Mouse (Mus musculus): Measurements from ENCODE around the gene Tyw1. TPM values are rescaled to one million over a fixed set of nuclear protein-coding genes. Genes with fewer than 3 reads are reported as not detected.

Tyw1 gene
- total RNA-seq, 2 experiments from 2014 or later = 6.7 to 13.5 TPM

- ATAC-seq (replicated peaks; ENCODE audit: low FRiP score, poor library complexity, severe bottlenecking) = no peak
These were observed 112.8 kb downstream of the Tyw1 start for GRCm38 (mm10) chr5:130368236-130368635.

GRCm38 (mm10) chr5:130369237-130369636 is 113.8 kb downstream of the Tyw1 start, which contains the start of gene Caln1:
Gene Caln1, plus strand, starts transcription at chr5:130369455.
- ATAC-seq (replicated peaks; ENCODE audit: low FRiP score, poor library complexity, severe bottlenecking) = no peak

GRCm38 (mm10) chr5:130375411-130375810 is 120.0 kb downstream of the Tyw1 start:
- no peak for ATAC-seq (replicated peaks; ENCODE audit: low FRiP score, poor library complexity, severe bottlenecking)

- ATAC-seq (replicated peaks; ENCODE audit: low FRiP score, poor library complexity, severe bottlenecking) = no peak
These were observed 128.9 kb downstream of the Tyw1 start, which contains the start of gene A330070K13Rik for GRCm38 (mm10) chr5:130384222-130384912. Gene A330070K13Rik, minus strand, starts transcription at chr5:130384631.

- no peak for ATAC-seq (replicated peaks; ENCODE audit: low FRiP score, poor library complexity, severe bottlenecking)
These were observed 131.0 kb downstream of the Tyw1 start for GRCm38 (mm10) chr5:130386418-130386817.

Other genes with a start within 250 kb of the Tyw1 start
- 8.6 and 10.9 TPM in 2 replicates for gene Asl, start 226.4 kb upstream of the Tyw1 start, total RNA-seq (2015; ENCODE audit: low replicate concordance)
- 1.8 TPM in 1 of 2 replicates, not detected in the other for gene Asl, start 226.4 kb upstream of the Tyw1 start, total RNA-seq (2017; ENCODE audit: low replicate concordance)
- 15.1 and 31.4 TPM in 2 replicates for gene Crcp, start 226.3 kb upstream of the Tyw1 start, total RNA-seq (2015; ENCODE audit: low replicate concordance)
- 17.2 and 18.1 TPM in 2 replicates for gene Crcp, start 226.3 kb upstream of the Tyw1 start, total RNA-seq (2017; ENCODE audit: low replicate concordance)
- 5.0 and 11.7 TPM in 2 replicates for gene Tpst1, start 182.3 kb upstream of the Tyw1 start, total RNA-seq (2015; ENCODE audit: low replicate concordance)
- 4.5 and 9.1 TPM in 2 replicates for gene Tpst1, start 182.3 kb upstream of the Tyw1 start, total RNA-seq (2017; ENCODE audit: low replicate concordance)
- gene Kctd7, start 110.8 kb upstream of the Tyw1 start, total RNA-seq (2015; ENCODE audit: low replicate concordance) = 11.2 and 15.1 TPM in 2 replicates
- 17.1 and 19.2 TPM in 2 replicates for gene Kctd7, start 110.8 kb upstream of the Tyw1 start, total RNA-seq (2017; ENCODE audit: low replicate concordance)
- 47.4 and 56.6 TPM in 2 replicates for gene Rabgef1, start 83.8 kb upstream of the Tyw1 start, total RNA-seq (2015; ENCODE audit: low replicate concordance)
- gene Rabgef1, start 83.8 kb upstream of the Tyw1 start, total RNA-seq (2017; ENCODE audit: low replicate concordance) = 91.1 and 102 TPM in 2 replicates
- gene Tmem248, start 38.5 kb upstream of the Tyw1 start, total RNA-seq (2015; ENCODE audit: low replicate concordance) = 26.3 and 27.7 TPM in 2 replicates
- gene Tmem248, start 38.5 kb upstream of the Tyw1 start, total RNA-seq (2017; ENCODE audit: low replicate concordance) = 25.5 and 32.0 TPM in 2 replicates
- 32.7 and 57.3 TPM in 2 replicates for gene Sbds, start 89 bp upstream of the Tyw1 start, total RNA-seq (2015; ENCODE audit: low replicate concordance)
- 58.0 and 71.3 TPM in 2 replicates for gene Sbds, start 89 bp upstream of the Tyw1 start, total RNA-seq (2017; ENCODE audit: low replicate concordance)
- gene Caln1, start 113.8 kb downstream of the Tyw1 start, total RNA-seq (2015; ENCODE audit: low replicate concordance) = not detected in 2 replicates
- gene Caln1, start 113.8 kb downstream of the Tyw1 start, total RNA-seq (2017; ENCODE audit: low replicate concordance) = not detected in 2 replicates
- gene A330070K13Rik, start 129.0 kb downstream of the Tyw1 start, total RNA-seq (2015; ENCODE audit: low replicate concordance) = not detected in 2 replicates
- not detected in 2 replicates for gene A330070K13Rik, start 129.0 kb downstream of the Tyw1 start, total RNA-seq (2017; ENCODE audit: low replicate concordance)

Measured in erythroid progenitor cell, adult 5-6 weeks (primary cell).